Mouse (Mus musculus) adrenal gland, postnatal 36 days (tissue): ENCODE measurements around the gene Gpx4. TPM values are rescaled to one million over a fixed set of nuclear protein-coding genes. Genes with fewer than 3 reads are reported as not detected.

Source experiments
- DNase-seq, 2 experiments: peaks; one replicate each; pipeline ENCODE4 v3.0.0; 2021; ENCODE audit warnings: mixed read lengths in 1 of 2
- long read RNA-seq, 2 experiments: library from polyadenylated mRNA; stranded (forward); transcript quantifications; one replicate each; pipeline ENCODE4 v2.0.0; 2021; ENCODE audit warnings: borderline sequencing depth in 2 of 2
- total RNA-seq, 2 experiments: library from RNA; stranded (reverse); gene quantifications; 2 replicates each; pipeline ENCODE4 v1.2.3; 2021

Gene Gpx4
- total RNA-seq, result 1,000 to 10,000 TPM; 1,198 to 1,301 TPM
- long read RNA-seq, experiment 1, transcript Gpx4-207 (6 exons, 735 nt), result minor isoform, 8 of 991 reads
- long read RNA-seq, experiment 1, transcript Gpx4-202 (7 exons, 959 nt), result major isoform, 936 of 991 reads
- long read RNA-seq, experiment 1, partial matches to known transcripts, result 34 of 991 reads
- long read RNA-seq, experiment 1, other reads (novel, unspliced or antisense), result 11 of 991 reads
- long read RNA-seq, experiment 2, transcript Gpx4-203 (2 exons, 280 nt), result minor isoform, 5 of 765 reads
- long read RNA-seq, experiment 2, transcript Gpx4-207 (6 exons, 735 nt), result minor isoform, 5 of 765 reads
- long read RNA-seq, experiment 2, transcript Gpx4-202 (7 exons, 959 nt), result major isoform, 717 of 765 reads
- long read RNA-seq, experiment 2, partial matches to known transcripts, result 21 of 765 reads
- long read RNA-seq, experiment 2, other reads (novel, unspliced or antisense), result 16 of 765 reads

GRCm38 (mm10) chr10:80047041-80047565 is at the start of gene Gpx4:
Gene Gpx4 (plus strand): TSS chr10:80047166.
- DNase-seq, result no peak

DNA sequence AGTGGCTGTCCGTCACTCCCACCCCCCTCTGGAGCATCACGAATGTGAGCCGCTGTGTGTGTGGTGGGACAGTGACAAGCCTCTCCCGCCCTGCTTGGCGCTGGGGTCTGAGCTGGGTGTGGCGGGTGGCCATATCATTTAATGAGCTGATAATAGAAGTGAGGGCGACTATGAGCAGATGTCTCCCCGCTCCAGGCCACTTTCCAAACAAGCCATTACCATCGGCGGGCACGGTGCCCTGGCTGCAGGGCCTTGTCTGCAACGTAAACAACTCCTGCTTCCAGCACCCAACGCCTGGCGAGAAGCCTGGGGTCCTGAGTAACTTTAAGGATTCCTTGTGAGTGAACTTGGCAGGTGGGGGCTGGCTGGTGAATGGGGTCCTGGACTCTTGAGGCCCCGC is 49.1 kb upstream of the Gpx4 start:
- peak in 1 of 2 experiments; percentile 38 for DNase-seq

GRCm38 (mm10) chr10:80001945-80002344 is 45.0 kb upstream of the Gpx4 start:
- no peak for DNase-seq

DNA sequence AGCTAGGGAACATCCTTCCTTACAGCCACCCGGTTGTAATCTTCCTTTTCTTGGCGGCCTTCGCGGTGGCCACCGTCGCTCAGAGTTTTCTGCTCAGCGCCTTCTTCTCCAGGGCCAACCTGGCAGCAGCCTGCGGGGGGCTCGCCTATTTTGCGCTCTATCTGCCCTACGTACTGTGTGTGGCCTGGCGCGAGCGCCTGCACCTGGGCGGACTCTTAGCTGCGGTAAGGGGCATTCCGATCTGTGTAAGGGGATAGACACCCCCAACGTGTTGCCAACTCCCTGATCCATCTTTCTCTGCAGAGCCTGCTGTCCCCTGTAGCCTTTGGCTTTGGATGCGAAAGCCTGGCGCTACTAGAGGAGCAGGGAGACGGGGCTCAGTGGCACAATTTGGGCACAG is 44.1 kb upstream of the Gpx4 start:
- DNase-seq, result no peak

DNA sequence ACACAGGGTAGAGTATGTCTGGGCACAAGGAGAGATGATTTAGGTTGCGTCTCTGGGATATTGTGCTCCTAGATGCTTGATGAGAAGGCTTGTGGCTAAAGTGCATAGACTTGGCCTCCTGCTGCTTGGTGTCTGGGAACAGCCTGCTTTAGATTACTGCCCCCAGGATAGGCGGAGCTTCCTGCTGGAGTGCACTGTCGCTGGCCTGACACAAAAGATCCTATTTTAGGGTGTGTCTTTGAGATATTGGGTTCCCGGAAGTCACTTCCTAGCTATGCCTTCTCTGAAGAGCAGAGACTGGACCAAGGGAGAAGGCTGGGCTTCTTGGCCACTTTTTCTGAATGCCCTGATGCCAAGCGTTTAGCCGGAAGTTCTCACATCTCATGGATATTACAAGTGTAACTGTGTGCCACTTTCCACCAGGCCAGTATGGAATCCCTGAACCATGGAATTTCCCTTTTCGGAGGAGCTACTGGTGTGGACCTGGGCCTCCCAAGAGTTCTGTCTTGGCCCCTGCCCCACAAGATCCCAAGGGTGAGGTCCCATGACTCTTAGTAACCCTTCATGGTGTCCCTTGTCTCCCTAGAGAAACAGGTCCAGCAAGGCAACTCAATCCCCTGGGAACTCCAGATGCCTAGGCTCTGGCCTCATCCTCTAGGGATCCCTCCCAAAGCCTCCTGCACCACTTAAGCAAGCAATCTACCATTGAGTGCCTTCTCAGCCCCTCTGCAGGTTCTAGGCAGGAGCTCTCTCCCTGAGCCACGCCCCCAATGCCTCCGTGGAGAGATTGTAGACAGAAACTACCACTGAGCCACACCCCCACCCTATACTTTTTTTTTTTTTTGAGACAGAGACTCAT is 43.4 kb upstream of the Gpx4 start:
- DNase-seq, result peak in 1 of 2 experiments; percentile 43

- peak; percentile 78 to 85 for DNase-seq
Observed at GRCm38 (mm10) chr10:80004233-80004705, 42.7 kb upstream of the Gpx4 start.

- no peak for DNase-seq
Observed at GRCm38 (mm10) chr10:80011740-80012139, 35.2 kb upstream of the Gpx4 start.

DNA sequence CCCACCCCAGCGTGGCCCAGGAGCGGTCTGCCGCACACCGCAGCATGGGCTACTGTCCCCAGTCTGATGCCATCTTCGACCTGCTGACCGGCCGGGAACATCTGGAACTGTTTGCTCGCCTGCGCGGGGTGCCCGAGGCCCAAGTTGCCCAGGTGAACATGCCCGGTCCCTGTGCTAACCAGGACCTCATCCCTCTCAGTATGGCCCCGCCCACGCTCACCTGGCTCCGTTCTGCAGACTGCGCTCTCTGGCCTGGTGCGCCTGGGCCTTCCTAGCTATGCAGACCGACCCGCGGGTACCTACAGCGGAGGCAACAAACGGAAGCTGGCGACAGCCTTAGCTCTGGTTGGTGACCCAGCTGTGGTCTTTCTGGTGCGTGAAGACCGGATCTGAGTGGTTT is 33.4 kb upstream of the Gpx4 start:
- no peak for DNase-seq

DNA sequence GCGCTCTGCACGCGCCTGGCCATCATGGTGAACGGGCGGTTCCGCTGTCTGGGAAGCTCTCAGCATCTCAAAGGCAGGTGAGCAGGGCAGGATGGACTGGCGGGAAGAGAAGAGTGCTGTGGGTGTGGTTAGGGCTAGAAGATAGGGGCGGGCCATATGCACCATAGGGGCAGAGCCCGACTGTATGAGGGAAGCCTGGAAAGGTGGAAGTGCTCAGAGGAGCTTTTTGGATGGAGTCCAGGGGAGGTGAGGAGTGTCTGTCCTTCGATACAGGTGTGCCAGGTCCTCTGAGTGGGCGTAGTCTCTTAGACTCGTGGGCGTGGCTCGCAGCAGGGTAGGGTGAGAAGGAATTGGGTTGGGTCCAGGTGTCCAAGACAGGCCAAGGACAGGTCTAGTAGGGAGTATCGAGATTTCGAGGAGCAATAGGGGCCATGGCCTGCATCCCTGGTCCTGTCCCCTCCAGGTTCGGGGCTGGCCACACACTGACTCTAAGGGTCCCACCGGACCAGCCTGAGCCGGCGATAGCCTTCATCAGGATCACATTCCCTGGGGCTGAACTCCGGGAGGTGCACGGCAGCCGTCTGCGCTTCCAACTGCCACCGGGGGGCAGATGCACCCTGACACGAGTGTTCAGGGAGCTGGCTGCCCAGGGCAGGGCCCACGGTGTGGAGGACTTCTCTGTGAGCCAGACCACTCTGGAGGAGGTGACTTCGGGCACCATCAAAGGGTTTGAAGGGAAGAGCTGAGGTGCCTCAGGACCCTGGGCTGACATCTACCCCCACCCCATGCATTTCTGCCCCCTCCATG is 32.3 kb upstream of the Gpx4 start:
- DNase-seq, result peak in 1 of 2 experiments; percentile 41

DNA sequence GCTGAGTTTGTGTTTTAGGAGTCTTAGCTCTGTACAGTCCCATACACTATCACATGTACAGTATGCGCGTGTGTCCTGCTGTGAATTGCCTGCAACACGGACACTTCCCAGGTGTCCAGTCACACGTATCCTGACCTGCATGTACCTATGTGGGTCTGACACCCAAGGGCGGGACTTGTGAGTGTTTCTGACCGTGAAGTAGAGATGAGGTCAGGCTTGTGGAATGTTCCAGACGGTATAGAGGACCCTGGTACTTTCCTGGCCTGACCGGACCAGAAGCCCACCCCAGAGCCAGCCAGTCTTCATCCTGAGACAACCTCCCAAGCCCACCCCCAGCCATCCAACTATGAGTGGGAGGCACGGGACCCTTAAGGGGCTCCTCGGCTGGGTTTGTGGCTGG is 31.4 kb upstream of the Gpx4 start:
- DNase-seq, result no peak

GRCm38 (mm10) chr10:80016511-80016910 is 30.5 kb upstream of the Gpx4 start, which contains the start of gene Arhgap45:
Gene Arhgap45 (plus strand): TSS chr10:80016653.
- DNase-seq, result peak in 1 of 2 experiments; percentile 52

- no peak for DNase-seq
Observed at GRCm38 (mm10) chr10:80016931-80017330, 30.0 kb upstream of the Gpx4 start.

GRCm38 (mm10) chr10:80017361-80017760 is 29.6 kb upstream of the Gpx4 start:
- peak; percentile 35 to 72 for DNase-seq

- no peak for DNase-seq
Observed at GRCm38 (mm10) chr10:80017771-80018170, 29.2 kb upstream of the Gpx4 start.

GRCm38 (mm10) chr10:80018739-80019297 is 28.1 kb upstream of the Gpx4 start:
- DNase-seq, result peak in 1 of 2 experiments; percentile 53

GRCm38 (mm10) chr10:80019471-80020131 is 27.4 kb upstream of the Gpx4 start:
- DNase-seq, result no peak

DNA sequence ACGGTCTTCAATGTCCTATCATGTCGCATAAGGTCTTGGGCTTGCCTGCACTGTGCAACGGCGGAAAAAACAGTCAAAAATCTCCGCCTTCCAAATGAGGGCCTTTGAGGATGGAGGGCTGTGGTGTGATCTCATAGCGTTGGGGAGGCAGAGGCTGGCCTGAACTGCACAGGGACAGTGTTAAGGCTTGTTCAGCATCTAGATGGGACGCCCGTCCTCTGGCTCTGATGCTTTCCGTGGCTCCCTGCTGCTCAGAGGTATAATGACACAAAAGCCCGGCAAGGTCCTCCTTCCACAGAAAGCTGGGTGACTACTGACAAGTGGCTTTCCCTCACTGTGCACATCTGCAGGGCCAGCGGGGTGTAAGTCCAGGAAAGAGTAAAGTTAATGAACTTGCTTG is 26.8 kb upstream of the Gpx4 start:
- no peak for DNase-seq

- DNase-seq, result no peak
Observed at GRCm38 (mm10) chr10:80020603-80021319, 26.2 kb upstream of the Gpx4 start.

DNA sequence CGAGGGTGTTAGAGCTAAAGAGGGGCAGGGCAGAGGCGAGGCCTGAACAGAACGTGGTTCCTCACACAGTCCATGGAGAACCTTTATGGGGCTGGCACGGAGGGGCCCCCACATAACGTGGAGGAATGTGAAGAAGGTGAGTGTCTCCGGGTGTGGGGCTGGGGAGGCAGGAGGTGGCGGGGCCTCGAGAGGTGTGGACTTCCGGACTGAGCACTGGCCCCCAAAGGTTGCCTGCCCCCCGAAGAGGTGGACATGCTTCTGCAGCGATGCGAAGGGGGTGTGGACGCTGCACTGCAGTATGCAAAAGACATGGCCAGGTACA is 25.7 kb upstream of the Gpx4 start:
- DNase-seq, result no peak

DNA sequence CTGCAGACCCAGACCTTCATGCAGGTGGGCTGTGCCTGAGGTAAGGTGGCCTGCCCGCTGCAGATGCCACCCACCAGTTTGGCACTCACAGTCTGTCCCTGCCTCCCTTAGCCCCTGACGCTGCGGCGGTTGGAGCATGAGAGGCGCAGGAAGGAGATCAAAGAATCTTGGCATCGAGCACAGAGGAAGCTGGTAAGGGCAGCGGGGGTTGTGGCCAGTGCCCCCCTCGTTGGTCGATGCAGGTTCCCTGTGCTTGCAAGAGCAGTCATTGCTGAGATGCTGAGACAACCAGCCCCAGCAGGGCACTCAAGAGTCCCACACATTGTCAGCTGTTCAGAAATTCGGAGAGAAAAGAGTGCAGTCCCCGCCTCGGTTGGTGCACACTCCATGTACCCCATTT is 24.8 kb upstream of the Gpx4 start:
- DNase-seq, result no peak
